Mouse (Mus musculus): ENCODE measurements around the gene Ccdc130. TPM values are rescaled to one million over a fixed set of nuclear protein-coding genes. Genes with fewer than 3 reads are reported as not detected.

Ccdc130 gene
- polyA plus RNA-seq (2014; fragmentation: Illumina TruSeq; extraction: RNeasy Lipid Tissue Mini Kit (QIAGEN cat#74804); ENCODE audit: low read depth, low replicate concordance), result 0.32 TPM

DNA sequence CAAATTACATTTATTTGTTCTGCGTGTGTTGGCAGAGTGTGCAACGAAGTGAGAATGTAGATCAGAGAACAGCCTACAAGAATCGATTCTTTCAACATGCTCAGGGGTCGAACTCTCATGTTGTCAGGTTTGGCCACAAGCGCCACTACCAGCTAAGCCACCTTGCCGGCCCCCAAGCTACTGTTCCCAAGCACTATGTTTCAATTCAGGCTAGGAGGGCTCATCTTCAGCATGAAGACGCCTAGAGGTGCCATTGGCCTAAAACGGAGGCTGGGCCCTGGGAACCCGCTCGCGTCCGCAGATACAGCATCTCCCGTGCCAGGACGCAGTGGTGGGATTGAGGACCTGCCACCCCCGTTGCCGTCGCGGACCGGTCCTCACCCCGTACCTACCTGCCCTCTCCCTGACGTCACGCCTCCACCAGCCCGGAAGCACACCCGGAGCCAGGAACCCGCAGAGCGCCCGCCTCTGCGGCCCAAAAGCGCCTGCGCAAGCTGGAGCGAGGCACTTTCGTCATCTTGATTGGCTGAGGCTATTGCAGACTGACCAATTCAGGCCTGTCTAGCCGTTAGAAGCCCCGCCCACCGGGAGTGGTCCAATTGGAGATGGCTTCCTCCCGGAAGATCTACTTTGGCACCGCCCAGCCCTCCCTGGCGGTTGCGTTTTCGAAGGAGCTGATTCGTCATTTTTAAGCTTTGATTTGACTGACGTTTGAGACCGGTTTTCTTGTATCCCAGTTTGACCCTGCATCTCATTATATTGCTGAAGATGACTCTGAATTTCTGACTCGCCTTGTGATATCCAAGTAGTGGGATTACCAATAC is at the start of gene Ccdc130:
Gene Ccdc130, minus strand, starts transcription at position 431 of the 824 bp plus-strand sequence.

GRCm38 (mm10) chr8:84256822-84257610 is 13.2 kb downstream of the Ccdc130 start, which contains the start of gene Mri1:
Mri1 (minus strand) TSS chr8:84257326.

GRCm38 (mm10) chr8:84249257-84250170 is 20.7 kb downstream of the Ccdc130 start, which contains the start of gene D8Ertd738e:
D8Ertd738e (minus strand) TSS chr8:84249719.

GRCm38 (mm10) chr8:84236998-84237473 is 33.1 kb downstream of the Ccdc130 start, which contains the start of gene Zswim4:
Zswim4 (minus strand) TSS chr8:84237055.

Other genes with a start within 250 kb of the Ccdc130 start
- 8.4 TPM for gene Palm3, start 248.9 kb downstream of the Ccdc130 start, polyA plus RNA-seq (2014; fragmentation: Illumina TruSeq; extraction: RNeasy Lipid Tissue Mini Kit (QIAGEN cat#74804); ENCODE audit: low read depth, low replicate concordance)
- gene Il27ra, start 227.8 kb downstream of the Ccdc130 start, polyA plus RNA-seq (2014; fragmentation: Illumina TruSeq; extraction: RNeasy Lipid Tissue Mini Kit (QIAGEN cat#74804); ENCODE audit: low read depth, low replicate concordance), result not detected
- gene Rln3, start 225.4 kb downstream of the Ccdc130 start, polyA plus RNA-seq (2014; fragmentation: Illumina TruSeq; extraction: RNeasy Lipid Tissue Mini Kit (QIAGEN cat#74804); ENCODE audit: low read depth, low replicate concordance), result not detected
- 3.2 TPM for gene Gm10643, start 205.2 kb downstream of the Ccdc130 start, polyA plus RNA-seq (2014; fragmentation: Illumina TruSeq; extraction: RNeasy Lipid Tissue Mini Kit (QIAGEN cat#74804); ENCODE audit: low read depth, low replicate concordance)
- 0.89 TPM for gene Rfx1, start 203.5 kb downstream of the Ccdc130 start, polyA plus RNA-seq (2014; fragmentation: Illumina TruSeq; extraction: RNeasy Lipid Tissue Mini Kit (QIAGEN cat#74804); ENCODE audit: low read depth, low replicate concordance)
- 1.6 TPM for gene Dcaf15, start 165.6 kb downstream of the Ccdc130 start, polyA plus RNA-seq (2014; fragmentation: Illumina TruSeq; extraction: RNeasy Lipid Tissue Mini Kit (QIAGEN cat#74804); ENCODE audit: low read depth, low replicate concordance)
- gene Podnl1, start 144.4 kb downstream of the Ccdc130 start, polyA plus RNA-seq (2014; fragmentation: Illumina TruSeq; extraction: RNeasy Lipid Tissue Mini Kit (QIAGEN cat#74804); ENCODE audit: low read depth, low replicate concordance), result not detected
- 0.24 TPM for gene Cc2d1a, start 122.4 kb downstream of the Ccdc130 start, polyA plus RNA-seq (2014; fragmentation: Illumina TruSeq; extraction: RNeasy Lipid Tissue Mini Kit (QIAGEN cat#74804); ENCODE audit: low read depth, low replicate concordance)
- gene 4930432K21Rik, start 122.4 kb downstream of the Ccdc130 start, polyA plus RNA-seq (2014; fragmentation: Illumina TruSeq; extraction: RNeasy Lipid Tissue Mini Kit (QIAGEN cat#74804); ENCODE audit: low read depth, low replicate concordance), result not detected
- gene Nanos3, start 85.2 kb downstream of the Ccdc130 start, polyA plus RNA-seq (2014; fragmentation: Illumina TruSeq; extraction: RNeasy Lipid Tissue Mini Kit (QIAGEN cat#74804); ENCODE audit: low read depth, low replicate concordance), result not detected
- not detected for gene Zswim4, start 33.3 kb downstream of the Ccdc130 start, polyA plus RNA-seq (2014; fragmentation: Illumina TruSeq; extraction: RNeasy Lipid Tissue Mini Kit (QIAGEN cat#74804); ENCODE audit: low read depth, low replicate concordance)
- gene D8Ertd738e, start 20.7 kb downstream of the Ccdc130 start, polyA plus RNA-seq (2014; fragmentation: Illumina TruSeq; extraction: RNeasy Lipid Tissue Mini Kit (QIAGEN cat#74804); ENCODE audit: low read depth, low replicate concordance), result 2.1 TPM
- 1.8 TPM for gene Mri1, start 13.1 kb downstream of the Ccdc130 start, polyA plus RNA-seq (2014; fragmentation: Illumina TruSeq; extraction: RNeasy Lipid Tissue Mini Kit (QIAGEN cat#74804); ENCODE audit: low read depth, low replicate concordance)
- gene Cacna1a, start 118.1 kb upstream of the Ccdc130 start, polyA plus RNA-seq (2014; fragmentation: Illumina TruSeq; extraction: RNeasy Lipid Tissue Mini Kit (QIAGEN cat#74804); ENCODE audit: low read depth, low replicate concordance), result 0.24 TPM

Measured in kidney, adult 10 weeks (tissue).